Comparison of ENCODE assay signal across 16 mouse cellular contexts in the genomic region with DNA sequence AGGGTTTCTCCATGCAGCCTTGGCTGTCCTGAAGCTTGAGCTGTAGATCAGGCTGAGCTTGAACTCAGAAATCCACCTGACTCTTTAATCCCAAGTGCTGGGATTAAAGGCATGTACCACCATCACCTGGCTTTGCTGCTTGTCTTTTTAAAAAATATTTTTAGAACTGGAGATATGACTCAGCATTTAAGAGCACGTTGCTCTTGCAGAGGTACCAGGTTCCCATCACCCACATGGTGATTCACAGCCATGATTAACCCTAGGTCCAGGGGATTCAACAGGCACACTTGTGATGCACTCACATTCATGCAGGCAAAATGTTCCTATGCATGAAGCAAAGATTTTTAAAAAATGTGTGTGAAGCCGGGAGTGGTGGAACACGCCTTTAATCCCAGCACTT. TPM values are rescaled to one million over a fixed set of nuclear protein-coding genes. Genes with fewer than 3 reads are reported as not detected.
DNase-seq lines count a peak whose midpoint lies in the region; ATAC-seq and TF ChIP-seq lines count a peak whose summit lies in the region.
"Had no signal": no experiment of that assay in that cellular context is flagged by ENCODE, and none has a peak within 500 bp of the region (broad histone marks: within the 10 kb centered on the region; RNA-seq: fewer than 3 reads in every experiment).

No protein-coding gene starts in this region.

- no peak for TF ChIP-seq CTCF in CH12.LX (conservative IDR thresholded peaks at IDR 0.05 in 1 of 2, IDR thresholded peaks at IDR 0.05 in 1 of 2; ENCODE audit: low read depth in 2 of 2, low read length in 2 of 2)
- TF ChIP-seq CTCF in embryonic fibroblast, embryonic 13.5 days (IDR thresholded peaks at IDR 0.05; ENCODE audit: borderline replicate concordance, insufficient read depth, low read length) = no peak

- TF ChIP-seq RAD21 in CH12.LX (IDR thresholded peaks at IDR 0.05; ENCODE audit: low read depth, low read length) = no peak

- intact Hi-C loops in heart, postnatal 25 days (cut with DNase I) = no loop called here

- H3K36me3 ChIP-seq in CH12.LX (replicated peaks in 1 of 2; ENCODE audit: control insufficient read depth in 1 of 2, insufficient read depth in 1 of 2, low read length in 1 of 2) = peaks cover 2 to 11% of the 10 kb centered on the region in 2 experiments
- H3K36me3 ChIP-seq: heart, embryonic 15.5 days had no signal

- peaks cover 19% of the 10 kb centered on the region for H3K9me3 ChIP-seq in CH12.LX (replicated peaks; ENCODE audit: low read length)
- H3K9me3 ChIP-seq: forebrain, embryonic 12.5 days; heart, embryonic 15.5 days; kidney, embryonic 15.5 days had no signal

- TF ChIP-seq EP300 in CH12.LX (IDR thresholded peaks at IDR 0.05; ENCODE audit: low read length) = no peak

- ATAC-seq in CD4-positive, CD25-positive, alpha-beta regulatory T cell, adult 4 months = no peak

- H3K4me2 ChIP-seq in CH12.LX (ENCODE audit: insufficient read depth, low read depth, poor library complexity, severe bottlenecking) = 0 out of 2 replicates have a peak overlapping the region, but pooled peaks have one; percentile 88

- peaks cover 0 to 23% of the 10 kb centered on the region in 2 experiments; a peak in 3 of 4 replicates for H3K4me1 ChIP-seq in CH12.LX (ENCODE audit: control insufficient read depth in 1 of 2, insufficient read depth in 2 of 2)
- H3K4me1 ChIP-seq in embryonic fibroblast, embryonic 13.5 days (ENCODE audit: control insufficient read depth, insufficient read depth, low read length) = peaks cover 5% of the 10 kb centered on the region

- in situ Hi-C loops in CH12.LX (cut with MboI; ENCODE audit: low pct_ligation_motif_present, low pct_unique_long_range_greater_than_20kb, low sequenced_read_pairs) = no loop called here

- TF ChIP-seq POLR2A in CH12.LX (IDR thresholded peaks at IDR 0.05; ENCODE audit: low read depth, low read length) = no peak
- TF ChIP-seq POLR2A in embryonic fibroblast, embryonic 13.5 days (IDR thresholded peaks at IDR 0.05; ENCODE audit: low read depth, low read length) = no peak

- H3K9ac ChIP-seq in CH12.LX (ENCODE audit: insufficient read depth, low read depth) = no peak overlapping the region

- H3K4me3 ChIP-seq in CH12.LX (replicated peaks in 1 of 3; ENCODE audit: low read depth in 2 of 3, low read length in 2 of 3, poor library complexity in 1 of 3) = no peak overlapping the region
- no peak overlapping the region for H3K4me3 ChIP-seq in embryonic fibroblast, embryonic 13.5 days (ENCODE audit: insufficient read depth, low read length)

- H3K27me3 ChIP-seq in CH12.LX (replicated peaks) = no peaks in the 10 kb centered on the region
- H3K27me3 ChIP-seq: forebrain, embryonic 12.5 days; heart, embryonic 15.5 days; kidney, embryonic 15.5 days had no signal

- peak; percentile 85 for DNase-seq in heart, adult 11 months
- DNase-seq in heart, postnatal 25 days (ENCODE audit: low spot score) = no peak
- DNase-seq in 3T3-L1 (ENCODE audit: low read depth, low spot score) (peak; percentile 39), CH12.LX (ENCODE audit: extremely low read depth) (peak; percentile 39)
- DNase-seq in kidney, postnatal 4 days = no peak
- DNase-seq: cerebellum, adult 11-12 months; cerebellum, postnatal 36 days; layer of hippocampus, postnatal 36 days; lung, adult 18-20 months; lung, postnatal 36 days; right cerebral cortex, postnatal 25 days had no signal

- no peak overlapping the region for H3K27ac ChIP-seq in CH12.LX (ENCODE audit: insufficient read depth, low read depth)
- H3K27ac ChIP-seq in embryonic fibroblast, embryonic 13.5 days (ENCODE audit: insufficient read depth, low read length) = peak overlapping the region; percentile 93
- H3K27ac ChIP-seq: forebrain, embryonic 12.5 days; kidney, embryonic 15.5 days had no signal

- dilution Hi-C loops in CH12.LX (cut with MboI; ENCODE audit: extremely low pct_ligation_motif_present, extremely low pct_unique_long_range_greater_than_20kb, low sequenced_read_pairs) = no loop called here

- peaks cover 14% of the 10 kb centered on the region for H3K79me2 ChIP-seq in CH12.LX (replicated peaks; ENCODE audit: control insufficient read depth, extremely low read depth, insufficient read depth, poor library complexity, severe bottlenecking)

TF ChIP-seq in CH12.LX, 34 proteins besides CTCF, POLR2A, EP300 and RAD21:
- TF ChIP-seq POLR2AphosphoS2 (IDR thresholded peaks at IDR 0.05; ENCODE audit: low read depth, low read length) (no peak), MYC (IDR thresholded peaks at IDR 0.05; ENCODE audit: low read depth, low read length) (peak; percentile 92), MAFK (IDR thresholded peaks at IDR 0.05; ENCODE audit: insufficient replicate concordance, low read length) (peak; percentile 72), IRF4 (IDR thresholded peaks at IDR 0.05; ENCODE audit: low read depth, low read length) (peak; percentile 44; the same call in 1 of the 2 replicates), TBP (conservative IDR thresholded peaks at IDR 0.05; ENCODE audit: low read depth, low read length) (0 out of 2 replicates have a peak, but pooled peaks have one; percentile 49), BHLHE40 (IDR thresholded peaks at IDR 0.05; ENCODE audit: low read depth, low read length) (no peak), MEF2A (IDR thresholded peaks at IDR 0.05; ENCODE audit: borderline replicate concordance, low read depth, low read length) (peak; percentile 47; the same call in 1 of the 2 replicates), JUND (conservative IDR thresholded peaks at IDR 0.05; ENCODE audit: low read depth, low read length) (peak; percentile 46; the same call in 1 of the 2 replicates)

RNA-seq across cellular contexts. Expression of gene Clpx, which starts 1.6 kb away (rescaled TPM):
- total RNA-seq in heart, postnatal 25 days (2021) = 100 to 1,000 TPM; 101 to 106 TPM
- 31.1 and 31.8 TPM in 2 replicates for total RNA-seq in CH12.LX (2012; rRNA removed)
- 45.6 and 51.4 TPM in 2 replicates for total RNA-seq in CH12.LX (2014; rRNA removed)
- 34.5 TPM in 2 replicates for polyA plus RNA-seq in CH12.LX (2012; ENCODE audit: insufficient read length, low read depth)
- polyA plus RNA-seq in embryonic fibroblast, embryonic 13.5 days (2011; ENCODE audit: insufficient read length, low read depth, missing spikeins) = 25.8 and 35.4 TPM in 2 replicates
- polyA plus RNA-seq in CD4-positive, CD25-positive, alpha-beta regulatory T cell, adult 4 months (2017; shearing (Covaris generic)) = 10 to 100 TPM; 35.2 to 36.3 TPM

RNA-seq across cellular contexts. Expression of gene Cilp, which starts 27.4 kb away (rescaled TPM):
- total RNA-seq in heart, postnatal 25 days (2021) = 1 to 10 TPM; 4.8 to 6.6 TPM
- total RNA-seq in CH12.LX (2012; rRNA removed) (not detected in 2 replicates), CH12.LX (2014; rRNA removed) (not detected in 2 replicates)
- not detected in 2 replicates for polyA plus RNA-seq in CH12.LX (2012; ENCODE audit: insufficient read length, low read depth)
- not detected in 2 replicates for polyA plus RNA-seq in embryonic fibroblast, embryonic 13.5 days (2011; ENCODE audit: insufficient read length, low read depth, missing spikeins)
- polyA plus RNA-seq in CD4-positive, CD25-positive, alpha-beta regulatory T cell, adult 4 months (2017; shearing (Covaris generic)) = not detected
- total RNA-seq: layer of hippocampus, postnatal 36 days had no signal

RNA-seq across cellular contexts. Expression of gene Pdcd7, which starts 53.5 kb away (rescaled TPM):
- total RNA-seq in heart, postnatal 25 days (2021) = 10 to 100 TPM; 11.5 to 12.6 TPM
- 14.5 and 16.3 TPM in 2 replicates for total RNA-seq in CH12.LX (2012; rRNA removed)
- total RNA-seq in CH12.LX (2014; rRNA removed) = 12.8 and 13.1 TPM in 2 replicates
- 20.6 and 24.0 TPM in 2 replicates for polyA plus RNA-seq in CH12.LX (2012; ENCODE audit: insufficient read length, low read depth)
- 11.2 and 13.1 TPM in 2 replicates for polyA plus RNA-seq in embryonic fibroblast, embryonic 13.5 days (2011; ENCODE audit: insufficient read length, low read depth, missing spikeins)
- polyA plus RNA-seq in CD4-positive, CD25-positive, alpha-beta regulatory T cell, adult 4 months (2017; shearing (Covaris generic)) = 1 to 10 TPM; 4.5 to 7.7 TPM

Comparison
In these comparisons a context has a peak if more than half of its experiments do, and no peak if none do; other contexts are left out.
1. DNase-seq: peak in heart, adult 11 months (single experiment), 3T3-L1 (single experiment) and CH12.LX (single experiment); none in heart, postnatal 25 days (single experiment) and kidney, postnatal 4 days (0 of 2).